Mouse (Mus musculus) cerebellum, postnatal 14 days (tissue): Measurements from ENCODE around the gene Mcrip1.
A peak's percentile ranks its signal among the peaks of the same experiment; 100 is the strongest.
"Not testable (repeated sequence)": the region's sequence is repeated elsewhere in the genome, so short reads cannot be mapped to it uniquely, and the experiment has no call there.

Source experiments
- DNase-seq, 2 experiments: peaks; one replicate each; pipeline ENCODE4 v3.0.0; 2021; ENCODE audit warnings: mixed read lengths in 2 of 2

Gene Mcrip1

GRCm38 (mm10) chr11:120539285-120540014, 10.1 kb downstream of the Mcrip1 start:
- peak; percentile 42 to 55 for DNase-seq

- DNase-seq = no peak
Measured at GRCm38 (mm10) chr11:120538955-120539284, 10.6 kb downstream of the Mcrip1 start.

- peak; percentile 88 to 92 for DNase-seq
Measured at GRCm38 (mm10) chr11:120538485-120538884, 11.0 kb downstream of the Mcrip1 start.

GRCm38 (mm10) chr11:120535804-120536203, 13.7 kb downstream of the Mcrip1 start:
- DNase-seq = no peak

GRCm38 (mm10) chr11:120535145-120535544, 14.4 kb downstream of the Mcrip1 start:
- no peak for DNase-seq

- no peak for DNase-seq
Measured at GRCm38 (mm10) chr11:120534093-120534492, 15.4 kb downstream of the Mcrip1 start.

- DNase-seq = no peak
Measured at GRCm38 (mm10) chr11:120531646-120532045, 17.9 kb downstream of the Mcrip1 start.

- peak; percentile 30 to 54 for DNase-seq
Measured at GRCm38 (mm10) chr11:120530085-120530964, 19.2 kb downstream of the Mcrip1 start, which contains the start of gene Gcgr. Gcgr (plus strand) TSS chr11:120530699.

DNA sequence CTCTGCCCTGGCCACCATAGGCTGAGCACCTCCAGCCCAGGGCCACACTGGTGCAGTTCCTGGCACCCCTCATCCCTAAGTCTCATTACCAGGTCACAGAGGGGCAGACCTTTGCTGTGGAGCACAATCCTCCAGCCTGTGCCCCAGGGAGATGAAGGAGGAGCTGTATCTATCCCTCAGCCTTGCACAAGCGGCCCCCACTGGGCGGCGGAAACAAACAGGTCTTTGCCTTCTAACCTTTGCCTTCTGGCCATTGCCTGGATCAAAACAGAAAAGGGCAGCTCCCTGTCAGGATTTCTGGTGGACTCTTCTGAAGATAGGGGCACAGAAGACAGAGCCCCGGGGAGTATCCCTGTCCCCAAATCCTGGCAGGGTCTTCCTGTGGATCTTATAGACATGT, 20.6 kb downstream of the Mcrip1 start:
- DNase-seq = no peak

DNA sequence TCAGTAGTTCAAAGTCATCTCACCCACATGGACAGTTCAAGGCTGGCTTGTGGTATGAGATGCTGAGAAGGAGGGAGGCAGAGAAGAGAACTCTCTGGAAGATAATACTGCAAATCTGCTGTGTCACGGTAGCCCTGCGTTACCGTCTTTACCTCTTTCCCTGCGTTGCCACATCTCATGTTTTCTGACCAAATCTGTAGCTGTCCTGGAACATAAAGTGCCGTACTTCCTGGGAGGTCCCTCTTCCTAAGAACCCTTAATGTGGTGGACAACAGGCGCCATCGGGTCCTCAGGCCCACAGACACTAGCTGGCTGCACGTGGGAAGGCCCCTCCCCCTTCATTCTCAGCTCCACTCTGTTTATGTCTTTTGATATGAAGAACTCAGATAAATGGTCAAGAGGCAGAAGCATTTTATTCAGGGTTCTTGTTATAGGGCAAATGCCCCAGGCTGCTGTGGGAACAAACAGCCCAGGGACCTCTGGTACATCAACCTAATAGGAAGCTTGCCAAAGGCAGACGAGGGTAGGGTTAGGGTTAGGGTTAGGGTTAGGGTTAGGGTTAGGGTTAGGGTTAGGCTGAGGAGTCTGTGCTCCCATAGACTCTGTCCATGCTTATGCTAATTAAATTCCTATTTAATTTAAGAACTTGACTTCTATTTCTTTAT, 21.7 kb downstream of the Mcrip1 start:
- no peak for DNase-seq

DNA sequence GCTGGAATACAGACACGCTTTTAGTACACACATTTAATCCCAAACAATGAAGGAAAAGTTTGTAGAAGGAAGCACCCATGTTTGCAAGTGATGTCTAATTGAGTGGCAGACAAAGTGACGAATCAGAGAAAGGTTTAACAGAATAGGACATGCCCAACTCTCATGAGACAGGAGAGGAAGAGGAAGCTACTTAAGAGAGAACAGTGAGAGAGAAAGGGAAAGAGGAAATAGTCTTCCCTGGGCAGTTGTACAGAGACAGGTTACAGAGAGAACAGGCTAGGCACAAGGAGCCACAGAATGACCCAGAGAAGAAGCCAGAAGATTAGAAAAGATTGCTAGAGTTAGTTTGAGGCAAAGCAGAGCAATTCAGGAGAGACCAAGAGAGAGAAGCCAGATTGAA, 23.6 kb downstream of the Mcrip1 start:
- DNase-seq = no peak

DNA sequence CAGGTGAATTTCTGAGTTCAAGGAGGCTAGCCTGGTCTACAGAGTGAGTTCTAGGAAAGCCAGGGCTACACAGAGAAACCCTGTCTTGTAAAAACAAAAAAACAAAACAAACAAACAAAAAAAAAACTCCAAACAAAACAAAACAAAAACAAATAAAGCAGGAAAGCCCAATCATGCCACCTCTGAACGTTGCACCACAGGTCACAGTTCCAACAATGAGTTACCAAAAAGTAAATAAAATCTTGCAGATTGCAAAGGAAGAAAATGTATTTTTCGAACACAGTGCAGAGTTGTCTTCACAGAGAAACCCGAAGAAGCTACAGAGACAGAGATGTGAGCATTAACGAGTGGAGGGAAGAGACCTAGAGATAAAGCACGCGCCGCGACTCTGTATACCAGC, 26.9 kb downstream of the Mcrip1 start:
- DNase-seq = no peak

DNA sequence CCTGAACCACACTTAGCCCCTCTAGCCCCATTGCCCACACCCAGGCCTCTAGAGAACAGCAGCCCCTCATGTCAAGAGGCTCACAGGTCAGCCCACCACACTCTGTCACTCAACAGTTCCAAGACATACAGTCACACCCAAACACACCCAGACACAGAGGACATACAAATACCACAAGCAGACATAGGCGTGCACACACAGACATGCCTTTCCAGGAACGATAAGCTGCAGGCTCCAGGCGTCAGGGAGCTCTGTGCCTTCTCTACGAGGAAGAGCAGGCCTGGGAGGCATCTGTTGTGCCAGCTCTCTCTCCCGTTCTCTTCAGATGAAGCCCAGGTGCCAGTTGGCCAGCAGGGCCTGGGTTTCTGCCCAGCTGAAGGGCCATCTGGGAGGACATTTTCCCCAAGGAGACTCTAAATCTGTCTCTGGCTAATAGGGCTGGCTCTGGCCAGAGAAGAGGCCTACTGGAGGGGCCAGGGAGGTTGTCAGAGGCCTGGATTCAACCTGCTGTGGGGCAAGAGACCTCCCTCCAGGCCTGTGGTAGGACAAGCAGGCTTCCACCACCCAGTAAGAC, 28.5 kb downstream of the Mcrip1 start:
- DNase-seq = peak; percentile 89 to 92

DNA sequence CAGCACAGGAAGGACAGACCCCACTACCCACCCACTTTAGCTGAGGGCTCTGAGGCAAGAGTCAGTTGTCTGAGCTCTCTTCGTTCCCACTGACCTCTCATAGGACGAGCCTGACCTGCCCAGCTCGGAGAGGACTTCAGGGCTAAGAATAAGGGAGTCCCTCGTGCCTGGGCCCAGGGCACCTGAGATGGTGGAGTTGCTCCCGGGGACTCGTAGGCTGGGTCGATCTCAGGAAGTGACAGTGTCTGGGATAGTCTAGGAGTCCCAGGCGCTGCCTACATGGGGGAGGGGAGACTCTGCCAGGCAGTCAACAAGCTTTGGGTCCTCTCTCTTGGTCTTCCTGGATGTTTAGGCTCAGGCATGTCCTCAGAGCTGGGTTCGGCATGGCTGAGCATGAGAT, 29.0 kb downstream of the Mcrip1 start:
- no peak for DNase-seq

- no peak for DNase-seq
Measured at GRCm38 (mm10) chr11:120519738-120520137, 29.8 kb downstream of the Mcrip1 start.

GRCm38 (mm10) chr11:120518558-120518957, 31.0 kb downstream of the Mcrip1 start:
- DNase-seq = no peak

- DNase-seq = no peak
Measured at GRCm38 (mm10) chr11:120518027-120518426, 31.5 kb downstream of the Mcrip1 start.

DNA sequence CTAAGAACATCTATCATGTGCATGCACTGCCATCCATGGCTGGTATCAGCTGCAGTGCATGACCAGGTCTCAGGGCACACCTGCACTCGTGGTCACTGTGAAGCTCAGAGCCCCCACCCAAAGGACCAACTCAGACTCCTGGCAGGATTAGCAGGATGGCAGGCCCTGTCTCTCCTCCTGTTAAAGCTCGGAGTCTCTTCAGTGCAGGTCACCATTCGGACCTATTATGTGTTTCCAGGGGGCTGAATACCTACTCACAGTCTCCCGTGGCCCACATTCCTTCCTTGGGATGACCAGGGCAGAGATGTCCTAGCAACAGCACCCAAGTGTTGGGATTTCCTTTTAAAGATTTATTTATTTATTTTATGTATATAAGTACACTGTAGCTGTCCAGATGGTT, 32.4 kb downstream of the Mcrip1 start:
- DNase-seq = no peak

GRCm38 (mm10) chr11:120515611-120516010, 33.9 kb downstream of the Mcrip1 start:
- DNase-seq = peak; percentile 96 to 97

DNA sequence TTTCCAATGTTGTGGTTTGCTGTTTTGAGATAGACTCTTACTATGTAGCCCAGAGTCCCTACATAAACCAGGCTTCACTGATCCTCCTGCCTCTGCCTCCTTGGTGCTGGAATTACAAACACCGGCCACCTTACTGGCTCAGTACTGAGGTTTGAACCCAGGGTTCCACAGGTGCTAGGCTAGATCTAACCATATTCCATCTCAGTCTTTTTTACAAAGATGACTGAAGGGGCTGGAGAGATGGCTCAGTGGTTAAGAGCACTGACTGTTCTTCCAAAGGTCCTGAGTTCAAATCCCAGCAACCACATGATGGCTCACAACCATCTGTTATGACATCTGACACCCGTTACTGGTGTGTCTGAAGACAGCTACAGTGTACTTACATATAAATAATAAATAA, 35.3 kb downstream of the Mcrip1 start:
- DNase-seq = not testable (repeated sequence)

GRCm38 (mm10) chr11:120512790-120513453, 36.6 kb downstream of the Mcrip1 start:
- DNase-seq = peak; percentile 77 to 85

DNA sequence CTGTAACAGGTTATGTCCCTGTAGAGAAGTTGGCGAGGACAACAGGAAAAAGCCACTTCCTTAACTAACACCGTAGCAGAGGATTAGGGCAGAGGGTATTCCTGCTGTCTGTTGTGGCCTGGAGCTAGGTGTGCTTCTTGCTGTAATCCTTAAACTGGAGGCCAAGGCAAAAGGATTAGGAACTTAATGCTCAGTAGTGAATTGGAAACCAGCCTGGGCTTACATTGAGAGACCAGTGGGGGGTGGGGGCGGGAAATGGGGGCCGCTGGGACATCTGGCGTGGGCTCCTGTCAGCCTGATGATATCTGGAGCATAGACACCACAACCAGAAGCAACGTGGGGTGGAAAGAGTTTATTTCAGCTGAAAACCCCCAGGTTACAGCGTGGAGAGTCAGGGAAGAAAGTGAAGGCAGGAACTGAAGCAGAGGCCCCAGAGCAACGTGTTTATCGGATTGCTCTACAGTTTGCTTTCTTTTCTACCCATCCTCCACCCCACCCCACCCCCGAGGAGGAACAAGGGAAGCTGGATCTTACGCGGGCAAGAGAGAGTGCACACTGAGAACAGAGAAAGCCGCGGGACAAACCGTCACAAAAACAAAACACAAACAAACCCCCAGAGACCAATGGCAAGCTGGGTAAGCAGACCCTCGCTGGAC, 39.0 kb downstream of the Mcrip1 start:
- no peak for DNase-seq
